Mouse (Mus musculus): ENCODE data around the gene Rbm4b. TPM values are rescaled to one million over a fixed set of nuclear protein-coding genes. Genes with fewer than 3 reads are reported as not detected.
"Not testable (repeated sequence)": the region's sequence is repeated elsewhere in the genome, so short reads cannot be mapped to it uniquely, and the experiment has no call there.

The Rbm4b gene
- total RNA-seq, 2 experiments from 2014 or later, result 18.1 to 22.3 TPM

GRCm38 (mm10) chr19:4743524-4743923 is 12.8 kb upstream of the Rbm4b start:
- DNase-seq (ENCODE audit: low spot score in 2 of 2), result peak in 1 of 2 experiments; percentile 19

GRCm38 (mm10) chr19:4744026-4744425 is 12.3 kb upstream of the Rbm4b start:
- no peak for DNase-seq (ENCODE audit: low spot score in 2 of 2)

DNA sequence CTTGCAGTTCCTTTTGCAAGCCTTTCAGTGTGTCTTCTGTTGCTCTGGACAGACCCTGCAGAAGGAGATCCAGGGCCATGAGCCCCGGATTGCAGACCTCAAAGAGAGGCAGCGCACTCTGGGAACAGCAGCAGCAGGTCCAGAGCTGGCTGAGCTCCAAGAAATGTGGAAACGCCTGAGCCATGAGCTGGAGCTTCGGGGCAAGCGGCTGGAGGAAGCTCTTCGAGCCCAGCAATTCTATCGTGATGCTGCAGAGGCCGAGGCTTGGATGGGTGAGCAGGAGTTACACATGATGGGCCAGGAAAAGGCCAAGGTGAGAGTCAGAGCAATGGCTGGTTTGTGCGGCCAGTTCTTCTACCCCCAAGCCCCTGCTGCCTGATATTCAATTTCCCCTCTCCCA is 11.2 kb upstream of the Rbm4b start:
- DNase-seq (ENCODE audit: low spot score in 2 of 2), result peak in 1 of 2 experiments; percentile 39

- DNase-seq (ENCODE audit: low spot score in 2 of 2), result no peak
Observed at GRCm38 (mm10) chr19:4745681-4746080, 10.6 kb upstream of the Rbm4b start.

GRCm38 (mm10) chr19:4746611-4747010 is 9.7 kb upstream of the Rbm4b start:
- DNase-seq (ENCODE audit: low spot score in 2 of 2), result no peak

GRCm38 (mm10) chr19:4747631-4748312 is 8.5 kb upstream of the Rbm4b start:
- no peak for DNase-seq (ENCODE audit: low spot score in 2 of 2)

DNA sequence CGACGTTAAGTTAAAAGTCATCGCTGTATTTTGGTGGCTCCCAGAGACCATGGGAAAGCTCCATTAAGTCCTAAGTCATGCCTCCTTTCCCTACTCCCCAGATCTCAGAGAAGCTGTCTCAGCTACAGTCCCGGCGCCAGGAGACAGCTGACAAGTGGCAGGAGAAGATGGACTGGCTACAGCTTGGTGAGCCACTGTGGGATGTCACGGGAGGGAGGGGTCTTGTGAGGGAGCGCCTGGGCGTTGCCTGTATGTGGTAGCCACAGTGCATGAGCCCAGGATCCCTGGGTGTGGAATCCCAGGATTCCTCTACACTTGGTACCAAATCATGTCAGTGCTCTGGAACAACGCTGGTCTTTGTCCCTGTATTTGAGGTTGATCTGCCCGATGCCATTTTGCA is 7.8 kb upstream of the Rbm4b start:
- no peak for DNase-seq (ENCODE audit: low spot score in 2 of 2)

DNA sequence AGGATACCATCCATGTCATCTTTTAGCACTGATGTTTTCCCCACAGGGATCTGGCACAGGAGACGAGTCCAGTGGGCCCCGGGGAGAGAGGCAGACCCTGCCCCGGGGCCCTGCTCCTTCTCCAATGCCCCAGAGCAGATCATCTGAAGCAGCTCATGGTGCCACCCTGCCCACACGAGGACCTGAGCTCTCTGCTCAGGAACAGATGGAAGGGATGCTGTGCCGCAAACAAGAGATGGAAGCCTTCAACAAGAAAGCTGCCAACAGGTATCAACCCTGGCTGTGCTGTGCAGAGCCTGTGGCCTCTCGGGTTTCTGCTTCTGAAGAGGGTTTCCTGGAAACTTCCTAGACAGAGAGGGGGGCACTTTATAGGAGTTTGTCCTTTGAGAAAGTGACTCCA is 6.3 kb upstream of the Rbm4b start:
- DNase-seq (ENCODE audit: low spot score in 2 of 2), result no peak

DNA sequence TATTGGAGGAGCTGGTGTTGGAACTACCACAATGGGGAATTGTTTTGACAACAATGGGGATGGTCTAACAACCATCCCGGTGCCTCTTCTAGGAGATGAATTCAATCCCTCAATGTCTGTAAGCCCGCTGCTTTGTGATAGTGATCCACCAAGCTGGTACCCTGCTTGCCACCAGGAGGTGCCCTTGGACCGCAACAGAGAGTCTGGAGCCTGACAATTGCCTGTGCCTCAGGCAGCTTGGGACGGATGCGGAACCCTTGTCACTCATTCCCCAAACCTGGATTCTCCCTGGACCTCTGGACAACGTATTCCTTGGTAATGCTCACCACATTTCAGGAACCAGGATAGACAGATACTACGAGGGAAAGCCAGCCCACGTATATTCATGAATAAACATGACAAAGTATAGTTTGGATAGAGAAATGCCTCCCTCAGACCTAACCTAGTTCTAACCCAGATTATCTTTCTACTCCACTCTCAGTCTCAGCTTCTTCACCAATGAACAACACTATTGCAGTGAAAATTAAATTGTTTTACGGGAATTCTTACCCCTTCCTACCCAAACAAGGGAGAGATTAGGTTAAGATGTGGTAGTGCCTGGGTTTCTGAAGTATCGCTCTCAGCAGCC is 618 bp upstream of the Rbm4b start:
- peak; percentile 88 to 90 for DNase-seq (ENCODE audit: low spot score in 2 of 2)

- DNase-seq (ENCODE audit: low spot score in 2 of 2), result no peak
Observed at GRCm38 (mm10) chr19:4756921-4757320, 624 bp downstream of the Rbm4b start.

- DNase-seq (ENCODE audit: low spot score in 2 of 2), result not testable (repeated sequence)
Observed at GRCm38 (mm10) chr19:4760544-4760943, 4.2 kb downstream of the Rbm4b start.

GRCm38 (mm10) chr19:4762876-4763275 is 6.6 kb downstream of the Rbm4b start:
- no peak for DNase-seq (ENCODE audit: low spot score in 2 of 2)

- no peak for DNase-seq (ENCODE audit: low spot score in 2 of 2)
Observed at GRCm38 (mm10) chr19:4767507-4768148, 11.3 kb downstream of the Rbm4b start.

DNA sequence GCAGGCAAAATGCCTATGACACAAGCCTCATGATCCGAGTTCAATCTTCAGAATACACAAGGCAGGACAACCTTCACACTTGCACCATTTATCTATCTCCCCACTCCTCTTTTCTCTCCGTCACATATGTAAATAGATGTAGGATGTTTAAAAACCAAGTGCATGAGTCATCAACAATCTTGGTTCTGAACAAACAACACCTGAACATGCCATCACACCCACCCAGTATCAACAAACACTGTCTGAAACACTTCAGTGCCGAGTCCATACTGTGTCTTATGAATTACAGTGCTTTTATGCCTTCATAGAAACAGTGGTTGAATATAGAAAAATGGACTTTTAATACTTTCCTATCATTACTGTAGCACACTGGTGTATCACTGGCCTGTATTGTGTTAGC is 16.5 kb downstream of the Rbm4b start:
- DNase-seq (ENCODE audit: low spot score in 2 of 2), result no peak

DNA sequence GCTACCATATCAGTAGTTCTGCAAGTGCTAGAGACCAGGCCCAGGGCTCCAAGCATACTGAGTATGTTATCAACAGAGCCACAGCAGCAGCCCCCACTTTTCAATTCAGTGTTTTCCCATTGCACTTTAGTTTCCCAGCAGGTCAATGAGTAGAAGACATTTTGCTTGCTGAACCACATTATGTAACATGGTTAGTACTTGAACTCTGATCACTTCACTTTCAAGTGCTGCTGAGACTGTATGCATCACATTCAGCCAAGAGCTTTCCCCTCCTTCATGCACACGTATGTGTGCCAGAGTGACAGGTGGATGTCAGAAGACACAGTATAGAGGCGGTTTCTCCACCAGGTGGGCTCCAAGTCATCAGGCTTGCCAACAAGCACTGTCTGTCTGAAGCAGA is 26.6 kb downstream of the Rbm4b start:
- DNase-seq (ENCODE audit: low spot score in 2 of 2), result no peak

- no peak for DNase-seq (ENCODE audit: low spot score in 2 of 2)
Observed at GRCm38 (mm10) chr19:4785206-4785605, 28.9 kb downstream of the Rbm4b start.

DNA sequence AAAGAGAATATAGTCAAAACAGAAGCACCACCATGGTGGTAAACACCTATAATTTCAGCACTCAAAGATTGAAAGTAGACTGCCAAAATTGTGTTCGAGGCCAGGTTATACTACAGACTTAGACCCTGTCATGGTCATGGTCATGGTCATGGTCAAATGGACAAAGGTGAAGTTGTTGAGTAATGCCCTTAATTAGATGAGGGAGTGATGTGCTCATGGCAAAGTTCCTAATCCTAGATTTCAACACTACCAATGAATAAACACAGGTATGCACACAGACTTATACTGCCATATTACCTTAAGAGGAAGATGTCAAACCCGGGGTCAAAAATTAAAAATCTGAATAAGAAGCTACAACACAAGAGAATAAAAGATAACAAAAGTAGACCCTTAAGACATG is 30.0 kb downstream of the Rbm4b start:
- DNase-seq (ENCODE audit: low spot score in 2 of 2), result no peak

- no peak for DNase-seq (ENCODE audit: low spot score in 2 of 2)
Observed at GRCm38 (mm10) chr19:4793281-4793830, 37.1 kb downstream of the Rbm4b start.

- DNase-seq (ENCODE audit: low spot score in 2 of 2), result peak; percentile 98
Observed at GRCm38 (mm10) chr19:4793831-4794422, 37.6 kb downstream of the Rbm4b start, which contains the start of gene Rbm4. TSS of gene Rbm4 (minus strand) at chr19:4793901.

DNA sequence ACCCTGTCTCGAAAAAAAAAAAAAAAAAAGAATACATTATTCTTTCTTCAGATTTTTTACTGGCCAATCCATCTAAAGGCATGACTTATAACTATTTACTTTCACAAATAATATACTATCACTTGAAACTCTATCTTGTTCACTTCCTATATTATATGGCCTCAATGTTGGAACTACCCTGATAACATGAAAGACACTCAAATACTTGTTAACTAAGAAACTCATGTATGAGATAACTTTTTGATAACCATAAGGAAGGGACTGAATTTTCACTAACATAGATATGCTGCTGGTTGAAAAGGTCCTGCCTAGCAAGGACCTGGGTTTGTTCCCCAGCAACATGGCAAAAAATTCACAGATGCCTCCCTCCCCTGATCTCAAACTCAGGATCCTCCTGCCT is 39.6 kb downstream of the Rbm4b start:
- DNase-seq (ENCODE audit: low spot score in 2 of 2), result no peak

DNA sequence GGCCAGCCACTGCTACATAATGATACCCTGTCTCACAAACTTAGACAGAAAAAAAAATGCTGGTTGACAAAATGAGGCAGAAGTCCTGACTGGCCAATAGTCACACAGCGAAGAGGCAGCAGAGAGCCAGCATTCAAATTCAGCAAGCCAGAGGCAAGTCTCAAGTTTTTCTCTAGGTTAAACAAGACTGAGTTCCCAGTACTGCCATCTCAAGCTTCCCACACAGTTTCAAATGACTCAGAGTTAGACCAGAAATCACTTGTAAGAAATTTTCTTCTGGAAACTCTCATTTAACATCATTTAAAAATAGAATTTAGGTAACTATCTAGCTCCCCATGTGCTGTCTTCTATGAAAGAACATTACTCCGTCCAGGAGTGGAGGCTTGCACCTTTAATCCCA is 41.5 kb downstream of the Rbm4b start:
- DNase-seq (ENCODE audit: low spot score in 2 of 2), result no peak

DNA sequence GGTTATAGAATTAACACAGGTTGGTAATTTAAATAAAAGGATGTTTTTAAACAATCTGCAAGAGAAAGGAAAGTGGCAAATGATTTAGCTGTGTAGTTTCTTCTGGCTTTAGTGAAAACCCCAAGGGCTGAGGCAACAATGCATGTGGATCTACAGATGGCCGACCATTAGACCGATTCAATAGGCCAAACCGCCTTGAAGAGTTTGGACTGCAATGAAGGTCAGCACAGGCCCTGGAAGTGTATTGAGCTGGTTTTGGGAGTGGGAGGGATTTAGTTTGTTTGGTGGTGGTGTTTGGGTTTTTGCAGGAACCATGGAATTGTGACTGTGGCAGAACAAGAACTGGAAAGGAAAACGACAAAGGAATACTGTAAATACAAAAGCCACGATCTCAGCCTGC is 42.8 kb downstream of the Rbm4b start:
- no peak for DNase-seq (ENCODE audit: low spot score in 2 of 2)

All from left cerebral cortex, adult 18-20 months (tissue).